Mouse (Mus musculus): ENCODE measurements at regions not wholly inside any gene's neighbourhood (a gene's known extent, or its start where the extent isn't known, plus 50 kb on each side); places are given as distances from the start of the nearest gene placed in this dataset.
A peak's percentile ranks its signal among the peaks of the same experiment; 100 is the strongest.
"Not testable (repeated sequence)": the region's sequence is repeated elsewhere in the genome, so short reads cannot be mapped to it uniquely, and the experiment has no call there.

- DNase-seq (ENCODE audit: low spot score): not testable (repeated sequence)
Observed at GRCm38 (mm10) chr19:9338971-9339370, 203.5 kb upstream of the Asrgl1 start.

- not testable (repeated sequence) for DNase-seq (ENCODE audit: low spot score)
Observed at GRCm38 (mm10) chr19:9337447-9337846, 202.0 kb upstream of the Asrgl1 start.

GRCm38 (mm10) chr19:9317932-9318331 lies 182.5 kb upstream of the Asrgl1 start:
- DNase-seq (ENCODE audit: low spot score): not testable (repeated sequence)

- not testable (repeated sequence) for DNase-seq (ENCODE audit: low spot score)
Observed at GRCm38 (mm10) chr19:9316162-9316561, 180.7 kb upstream of the Asrgl1 start.

GRCm38 (mm10) chr19:9283176-9283575 lies 147.7 kb upstream of the Asrgl1 start:
- DNase-seq (ENCODE audit: low spot score): peak; percentile 25

- DNase-seq (ENCODE audit: low spot score): not testable (repeated sequence)
Observed at GRCm38 (mm10) chr19:9234676-9235075, 99.2 kb upstream of the Asrgl1 start.
